9 mouse cellular contexts compared by ENCODE assay signal in the genomic region with DNA sequence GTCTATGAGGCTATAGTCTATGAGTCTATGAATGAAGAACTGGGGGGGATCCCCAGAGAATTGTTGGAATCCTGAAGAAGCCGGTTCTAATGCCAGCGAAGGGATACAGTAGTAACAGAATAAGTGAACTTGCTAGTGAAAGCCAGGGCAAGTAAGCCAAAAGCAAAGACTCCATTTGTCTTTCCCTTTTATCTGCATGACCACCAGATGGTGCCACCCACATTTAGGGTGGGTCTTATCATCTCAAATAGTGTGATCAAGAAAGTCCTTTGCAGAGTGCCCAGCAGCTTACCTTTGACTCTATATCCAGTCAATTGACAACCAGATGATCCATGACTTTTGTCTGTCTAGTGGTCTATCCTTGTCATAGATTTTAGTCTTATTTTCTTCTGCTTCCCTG.
A peak's percentile ranks its signal among the peaks of the same experiment; 100 is the strongest.
DNase-seq lines count a peak whose midpoint lies in the region.
"Had no signal": no experiment of that assay in that cellular context is flagged by ENCODE, and none has a peak within 500 bp of the region (broad histone marks: within the 10 kb centered on the region; RNA-seq: fewer than 3 reads in every experiment).

No protein-coding gene starts in this region.

- peak; percentile 23 for DNase-seq in heart, adult 11 months
- no peak for DNase-seq in heart, adult 8-10 months (ENCODE audit: low spot score)
- DNase-seq in kidney, postnatal 14 days, result peak; percentile 2
- DNase-seq in kidney, adult 11 months, result no peak
- peak; percentile 4 for DNase-seq in 416B (ENCODE audit: low read depth)
- peak; percentile 5 for DNase-seq in adrenal gland, adult 8-10 months
- no peak for DNase-seq in embryo, embryonic 11 days
- DNase-seq in ovary, postnatal 36 days (ENCODE audit: low spot score), result no peak
- DNase-seq: thymus, adult 2 months had no signal

Comparison
In these comparisons a context has a peak if more than half of its experiments do, and no peak if none do; other contexts are left out.
1. DNase-seq: peak in heart, adult 11 months (single experiment), kidney, postnatal 14 days (single experiment), 416B (single experiment) and adrenal gland, adult 8-10 months (single experiment); none in heart, adult 8-10 months (single experiment), kidney, adult 11 months (single experiment), embryo, embryonic 11 days (single experiment) and ovary, postnatal 36 days (single experiment).